Mouse (Mus musculus): ENCODE measurements around the gene Espnl. TPM values are rescaled to one million over a fixed set of nuclear protein-coding genes. Genes with fewer than 3 reads are reported as not detected.

The Espnl gene
- total RNA-seq, 2 experiments from 2014 or later = not detected

DNA sequence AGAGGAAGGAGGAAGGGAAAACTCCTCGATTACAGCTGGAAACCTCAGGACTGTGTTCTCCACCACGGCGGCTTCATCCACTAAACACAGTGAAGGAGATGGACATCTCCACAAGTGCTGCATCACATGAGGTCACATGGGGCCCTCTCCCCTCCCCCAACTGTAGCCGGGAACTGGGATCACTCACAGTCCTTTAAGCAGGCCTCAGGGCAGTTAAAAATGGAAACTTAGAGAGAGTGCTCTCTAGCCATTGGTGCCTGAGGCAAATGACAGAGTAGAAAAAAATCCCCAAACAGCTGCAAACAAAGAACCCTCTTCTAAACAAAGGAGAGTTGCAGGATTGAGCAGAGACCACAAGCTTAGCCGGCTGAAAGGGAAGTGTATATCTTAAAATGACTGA is 8.6 kb upstream of the Espnl start:
- ATAC-seq (ENCODE audit: poor library complexity, severe bottlenecking) = no peak

GRCm38 (mm10) chr1:91317656-91318055 is 4.2 kb upstream of the Espnl start:
- no peak for ATAC-seq (ENCODE audit: poor library complexity, severe bottlenecking)

DNA sequence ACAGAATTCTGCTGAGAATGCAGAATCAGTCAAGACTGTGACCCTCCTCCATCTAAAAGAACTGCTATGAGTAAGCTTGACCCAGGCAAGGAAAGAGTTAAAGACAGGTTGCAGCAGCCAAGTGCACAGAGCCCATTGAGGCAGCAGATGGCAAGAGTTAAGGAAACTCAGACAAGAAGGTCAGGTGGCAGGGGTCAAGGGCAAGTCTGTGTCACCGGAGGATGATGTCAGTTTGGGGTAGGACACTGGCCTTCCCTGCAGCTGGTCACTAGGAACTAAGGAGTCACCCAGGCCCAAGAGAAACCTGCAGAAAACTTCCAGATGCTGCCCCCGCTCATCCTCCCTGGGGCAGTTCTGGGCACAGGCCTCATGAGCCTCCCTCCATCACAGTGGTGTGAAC is 2.8 kb downstream of the Espnl start:
- ATAC-seq (ENCODE audit: poor library complexity, severe bottlenecking) = no peak

- ATAC-seq (ENCODE audit: poor library complexity, severe bottlenecking) = no peak
Measured at GRCm38 (mm10) chr1:91325488-91326042, 3.7 kb downstream of the Espnl start.

DNA sequence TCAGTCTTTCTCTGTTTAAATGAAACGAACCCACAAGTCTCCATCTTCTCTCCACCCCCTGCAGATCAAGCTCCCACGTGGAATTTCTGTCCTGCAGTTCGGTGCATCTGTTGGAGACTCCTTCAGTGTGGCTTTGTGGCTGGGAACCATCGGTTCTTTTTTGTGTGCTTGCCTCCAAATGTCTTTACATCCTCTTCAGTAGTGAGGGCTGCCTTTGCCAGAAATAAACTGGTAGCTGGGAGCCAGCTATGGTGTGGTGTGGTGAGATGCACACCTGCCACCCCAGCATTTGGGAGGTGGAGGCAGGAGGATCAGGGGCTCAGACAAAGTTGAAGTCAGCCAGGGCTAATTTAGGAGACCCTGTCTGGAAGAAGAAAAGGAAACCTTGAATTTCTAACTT is 10.2 kb downstream of the Espnl start:
- no peak for ATAC-seq (ENCODE audit: poor library complexity, severe bottlenecking)

DNA sequence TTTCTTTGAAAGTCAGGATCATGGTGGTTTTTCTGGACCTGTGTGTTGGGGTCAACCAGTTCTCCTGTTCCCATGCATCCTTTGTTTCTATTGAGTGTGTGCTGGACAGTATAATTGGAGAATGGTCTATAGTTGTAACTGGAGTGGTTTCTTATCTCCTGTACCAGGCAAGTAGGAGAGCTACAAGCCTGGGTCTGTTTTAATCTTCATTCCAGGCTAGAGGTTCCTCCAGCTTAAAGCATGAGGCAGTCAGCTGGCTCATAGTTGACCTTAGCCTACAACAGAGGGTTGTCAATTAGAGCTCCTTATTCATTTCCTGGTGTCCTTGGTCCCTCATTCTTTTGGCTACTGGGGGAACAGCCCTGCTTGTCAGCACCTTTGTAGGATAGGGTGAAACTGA is 11.7 kb downstream of the Espnl start:
- ATAC-seq (ENCODE audit: poor library complexity, severe bottlenecking) = no peak

GRCm38 (mm10) chr1:91337355-91337754 is 15.5 kb downstream of the Espnl start:
- no peak for ATAC-seq (ENCODE audit: poor library complexity, severe bottlenecking)

DNA sequence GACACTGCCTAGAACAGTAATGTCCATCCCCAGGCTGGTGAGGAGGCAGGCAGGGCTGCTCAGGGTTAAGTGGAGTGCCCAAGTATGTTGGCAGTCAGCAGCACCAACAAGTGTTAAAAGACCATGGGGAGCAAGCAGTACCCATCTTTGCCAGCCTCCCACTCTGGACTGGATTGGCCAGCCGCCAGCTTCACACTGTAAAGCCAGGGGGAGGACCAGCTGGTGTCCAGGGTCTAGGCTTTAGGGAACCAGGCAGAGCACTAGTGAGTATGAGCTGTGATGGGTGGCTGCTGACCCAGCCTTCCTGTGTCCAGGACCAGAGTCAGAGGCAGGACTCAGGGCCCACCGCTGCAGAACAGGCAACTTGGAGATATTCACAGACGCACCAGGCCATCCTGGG is 22.1 kb downstream of the Espnl start:
- no peak for ATAC-seq (ENCODE audit: poor library complexity, severe bottlenecking)

DNA sequence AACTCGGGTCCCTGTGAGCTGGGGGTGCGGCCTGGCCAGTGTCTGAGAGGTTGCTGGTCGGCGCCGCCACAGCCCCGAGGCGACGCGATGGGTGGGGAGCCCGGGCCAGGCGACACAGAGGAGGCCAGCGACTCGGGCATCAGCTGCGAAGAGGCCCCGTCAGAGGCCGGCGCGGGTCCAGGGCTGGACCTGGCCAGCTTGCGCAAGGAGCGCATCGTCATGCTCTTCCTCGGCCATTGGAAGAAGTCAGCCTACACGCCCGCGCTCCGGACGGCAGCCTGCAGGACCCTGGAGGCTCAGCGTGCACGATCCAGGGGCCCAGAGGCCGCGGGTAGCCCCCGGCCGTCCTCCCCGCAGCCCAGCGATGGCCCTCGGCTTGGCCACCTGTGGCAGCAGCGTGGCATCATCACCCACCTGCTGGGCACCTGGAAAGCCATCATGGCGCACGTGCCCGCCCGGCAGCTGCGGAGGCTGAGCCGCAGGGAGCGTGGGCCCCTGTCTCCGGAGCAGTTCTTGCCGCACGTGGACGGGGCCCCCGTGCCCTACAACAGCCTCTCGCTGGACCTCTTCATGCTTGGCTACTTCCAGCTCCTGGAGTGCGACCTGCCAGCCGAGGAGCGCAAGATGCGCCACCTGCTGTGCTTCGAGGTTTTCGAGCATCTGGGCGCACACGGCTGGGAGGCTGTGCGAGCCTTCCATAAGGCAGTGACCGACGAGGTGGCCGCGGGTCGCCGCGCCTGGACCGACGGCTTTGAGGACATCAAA is 23.2 kb downstream of the Espnl start:
- no peak for ATAC-seq (ENCODE audit: poor library complexity, severe bottlenecking)

GRCm38 (mm10) chr1:91346892-91347291 is 25.0 kb downstream of the Espnl start:
- peak; percentile 77 for ATAC-seq (ENCODE audit: poor library complexity, severe bottlenecking)

DNA sequence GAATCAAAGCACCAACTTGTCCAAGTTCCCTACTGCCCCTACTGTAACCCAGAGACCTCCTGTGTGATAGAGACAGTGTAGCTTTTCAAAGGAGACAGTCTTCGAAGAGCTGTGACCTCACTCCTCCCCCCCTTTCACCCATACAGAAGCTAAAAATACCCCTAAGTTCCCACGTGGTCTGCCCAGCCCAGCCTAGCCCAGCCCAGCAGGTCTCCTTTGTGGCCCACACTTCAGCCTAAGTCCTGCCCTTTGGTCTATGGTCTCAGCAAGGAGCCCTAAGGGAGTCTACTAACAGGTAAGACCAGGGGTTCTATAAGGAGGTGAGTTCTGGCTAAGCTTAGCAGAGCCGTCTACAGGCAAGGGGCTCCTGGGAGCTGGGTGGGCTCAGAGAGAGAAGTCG is 29.0 kb downstream of the Espnl start, which contains the start of gene Klhl30:
Klhl30 (plus strand) TSS at position 176 of the 400 bp plus-strand sequence.
- ATAC-seq (ENCODE audit: poor library complexity, severe bottlenecking) = no peak

DNA sequence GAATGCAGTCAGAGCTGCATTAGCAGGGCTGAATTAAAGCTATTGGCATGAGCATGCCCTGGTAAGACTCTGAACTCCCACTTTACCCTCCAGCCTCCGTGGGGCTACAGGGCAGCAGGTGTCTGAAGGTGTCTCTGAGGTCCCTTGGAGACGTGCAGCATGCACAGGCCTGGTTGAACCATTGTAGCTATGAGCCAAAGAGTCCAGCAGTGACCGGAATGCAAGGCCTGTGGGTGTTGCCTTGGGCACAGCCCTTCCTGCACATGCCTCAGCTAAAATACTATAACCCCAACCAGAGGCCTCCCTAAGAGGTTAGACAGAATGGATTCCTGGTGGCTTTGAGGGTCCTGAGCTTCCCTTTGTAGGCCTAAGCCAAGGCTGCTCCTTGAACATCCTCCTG is 29.4 kb downstream of the Espnl start:
- no peak for ATAC-seq (ENCODE audit: poor library complexity, severe bottlenecking)

GRCm38 (mm10) chr1:91352277-91352676 is 30.4 kb downstream of the Espnl start:
- ATAC-seq (ENCODE audit: poor library complexity, severe bottlenecking) = no peak

DNA sequence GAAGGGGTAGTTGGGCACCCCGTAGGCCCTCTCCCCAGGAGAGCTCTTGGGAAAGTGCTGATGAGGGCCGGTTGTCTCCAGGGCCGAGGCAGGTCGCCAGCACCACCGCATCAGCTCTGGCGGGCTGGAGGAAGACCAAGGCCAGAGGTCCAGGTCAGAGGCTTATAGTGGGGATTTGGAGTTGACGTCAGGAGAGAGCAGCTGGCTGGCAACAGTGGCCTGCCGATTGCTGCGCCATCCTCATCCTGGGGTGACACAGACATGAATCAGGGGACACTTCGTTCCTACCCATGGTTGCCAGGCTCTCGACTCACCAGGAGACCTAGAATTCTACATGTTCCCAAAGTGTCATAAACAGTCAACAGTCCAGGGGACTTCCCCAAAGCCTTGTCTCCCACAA is 34.2 kb downstream of the Espnl start:
- no peak for ATAC-seq (ENCODE audit: poor library complexity, severe bottlenecking)

DNA sequence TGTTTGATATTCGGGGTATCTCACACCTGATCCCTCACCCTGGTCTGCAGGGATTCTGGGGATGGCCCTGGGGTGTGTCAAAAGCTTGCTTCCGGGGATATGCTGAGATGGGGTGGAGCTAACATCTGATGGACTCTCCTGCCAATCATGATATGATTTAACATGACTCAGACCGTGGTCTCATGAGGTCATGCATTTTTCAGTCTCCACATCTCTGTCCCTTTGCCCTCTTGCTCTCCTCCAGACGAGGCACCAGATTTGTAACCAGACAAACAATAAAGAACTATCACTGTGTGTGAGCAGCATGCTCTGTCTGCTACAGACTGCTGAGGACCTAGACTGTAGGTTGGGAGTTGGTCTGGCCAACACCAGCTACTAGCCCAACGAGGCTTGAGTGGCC is 40.2 kb downstream of the Espnl start:
- ATAC-seq (ENCODE audit: poor library complexity, severe bottlenecking) = no peak

DNA sequence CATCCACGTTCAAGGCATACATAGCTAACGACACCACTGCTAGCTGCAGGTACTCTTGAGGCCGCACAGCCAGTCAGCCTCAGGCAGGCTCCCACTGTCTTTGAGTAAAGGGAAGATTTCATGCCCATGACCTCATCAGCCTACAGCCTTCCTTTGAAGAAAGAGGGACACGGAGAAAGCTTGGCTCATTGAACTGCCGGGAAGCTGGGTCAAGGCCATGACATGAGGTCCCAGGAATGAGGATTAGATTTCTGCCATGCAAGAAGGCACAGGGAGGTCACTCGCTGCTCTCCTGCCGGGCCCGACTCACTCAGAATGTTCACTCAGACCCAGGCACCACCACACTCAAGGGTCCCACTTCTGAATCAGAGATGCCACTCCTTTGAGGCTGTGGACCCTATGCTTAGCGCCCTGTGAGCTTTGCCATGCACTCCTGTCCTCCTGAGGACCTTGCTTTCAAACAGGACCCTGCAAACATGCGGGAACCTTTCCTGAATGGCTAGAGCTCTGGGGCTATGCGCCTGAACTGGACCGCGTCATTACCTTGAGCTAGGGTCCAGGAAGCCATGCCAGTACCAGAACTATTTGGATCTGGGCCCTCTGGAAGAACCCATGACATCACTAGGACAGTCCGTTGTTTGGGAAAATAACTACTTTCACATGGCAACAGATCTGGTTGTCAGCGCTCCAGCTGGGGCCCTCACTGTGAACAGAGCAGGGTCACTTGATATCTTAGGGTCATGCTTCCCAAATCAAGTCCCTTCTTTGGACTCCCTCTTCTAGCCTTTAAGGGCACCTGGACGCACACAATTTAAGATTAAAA is 43.2 kb downstream of the Espnl start:
- ATAC-seq (ENCODE audit: poor library complexity, severe bottlenecking) = no peak

GRCm38 (mm10) chr1:91365816-91366214 is 43.9 kb downstream of the Espnl start:
- ATAC-seq (ENCODE audit: poor library complexity, severe bottlenecking) = peak; percentile 5; the same call in 1 of the 2 replicates

DNA sequence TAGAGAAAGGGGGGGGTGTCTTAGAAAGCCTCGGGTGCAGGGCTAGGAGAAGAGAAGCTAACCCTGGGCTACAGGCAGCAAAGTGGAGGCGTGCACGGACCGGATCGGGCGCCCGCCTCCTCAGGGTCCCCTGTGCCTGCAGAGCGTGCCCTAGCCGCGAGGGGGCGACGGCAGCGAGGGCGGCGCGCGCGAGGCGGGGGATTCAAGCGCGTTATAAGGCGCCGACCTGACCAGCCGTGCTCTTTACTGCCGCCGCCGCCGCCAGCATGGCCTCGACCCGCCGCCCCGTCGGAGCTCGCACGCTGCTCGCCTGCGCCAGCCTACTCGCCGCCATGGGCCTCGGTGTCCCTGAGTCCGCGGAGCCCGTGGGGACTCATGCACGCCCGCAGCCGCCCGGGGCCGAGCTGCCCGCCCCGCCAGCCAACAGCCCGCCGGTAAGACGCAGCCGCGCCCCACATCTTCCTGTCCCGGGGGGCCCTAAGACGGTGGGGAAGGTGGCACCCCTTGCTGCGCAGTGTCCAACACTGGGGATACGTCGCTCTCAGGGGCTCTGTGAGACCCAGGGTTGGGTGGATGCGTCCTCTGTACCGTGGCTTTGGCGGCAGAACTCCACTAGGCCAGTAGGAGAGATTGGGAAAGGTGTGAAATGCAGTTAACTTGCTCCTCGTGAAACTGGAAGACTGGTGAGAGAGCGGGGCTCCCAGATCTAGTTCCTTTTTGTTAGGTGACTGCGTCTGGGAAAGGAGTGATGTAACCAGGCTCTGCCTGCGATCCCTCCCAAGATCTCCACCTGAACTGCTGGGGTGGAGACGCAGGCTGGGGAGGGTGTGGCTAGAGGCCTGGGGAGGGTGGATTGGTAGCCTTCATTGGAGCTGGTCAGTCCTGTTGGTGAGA is 44.6 kb downstream of the Espnl start, which contains the start of gene Erfe:
Erfe (plus strand) TSS at position 216 of the 894 bp plus-strand sequence.
- peak; percentile 91 for ATAC-seq (ENCODE audit: poor library complexity, severe bottlenecking)

DNA sequence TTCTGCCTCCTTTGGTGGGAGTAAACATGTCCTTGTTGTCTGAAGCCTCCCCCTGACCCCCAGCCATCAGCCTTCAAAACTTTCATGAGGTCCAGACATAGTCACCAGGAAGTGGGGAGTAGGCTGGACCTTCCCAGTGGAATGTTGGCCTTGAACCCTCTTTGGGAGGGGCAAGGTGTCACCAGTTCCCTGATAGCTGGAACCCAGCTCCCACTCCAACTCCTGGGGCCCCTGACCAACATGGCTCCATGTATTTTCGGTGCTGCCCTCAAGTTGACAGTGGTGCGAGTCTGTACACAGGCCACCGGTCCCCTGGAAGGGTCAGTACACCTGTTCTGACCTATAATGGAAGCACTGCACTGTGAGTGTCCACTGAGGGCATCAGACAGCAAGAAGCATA is 45.4 kb downstream of the Espnl start:
- ATAC-seq (ENCODE audit: poor library complexity, severe bottlenecking) = no peak

- no peak for ATAC-seq (ENCODE audit: poor library complexity, severe bottlenecking)
Measured at GRCm38 (mm10) chr1:91369408-91369807, 47.5 kb downstream of the Espnl start.

DNA sequence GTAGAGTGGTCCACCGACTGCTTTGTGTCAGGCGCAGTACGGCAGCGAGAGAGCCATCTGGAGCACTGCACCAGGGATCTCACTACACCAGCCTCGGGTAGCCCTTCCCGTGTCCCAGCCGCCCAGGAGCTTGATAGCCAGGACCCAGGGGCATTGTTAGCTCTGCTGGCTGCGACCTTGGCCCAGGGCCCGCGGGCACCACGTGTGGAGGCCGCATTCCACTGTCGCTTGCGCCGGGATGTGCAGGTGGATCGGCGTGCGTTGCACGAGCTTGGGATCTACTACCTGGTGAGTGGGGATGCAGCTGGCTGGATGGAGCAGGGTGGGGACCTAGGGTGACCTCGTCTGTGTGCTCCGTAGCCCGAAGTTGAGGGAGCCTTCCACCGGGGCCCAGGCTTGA is 48.2 kb downstream of the Espnl start:
- no peak for ATAC-seq (ENCODE audit: poor library complexity, severe bottlenecking)

Measured in megakaryocyte, adult 5-6 weeks (primary cell).